In the genomic region with DNA sequence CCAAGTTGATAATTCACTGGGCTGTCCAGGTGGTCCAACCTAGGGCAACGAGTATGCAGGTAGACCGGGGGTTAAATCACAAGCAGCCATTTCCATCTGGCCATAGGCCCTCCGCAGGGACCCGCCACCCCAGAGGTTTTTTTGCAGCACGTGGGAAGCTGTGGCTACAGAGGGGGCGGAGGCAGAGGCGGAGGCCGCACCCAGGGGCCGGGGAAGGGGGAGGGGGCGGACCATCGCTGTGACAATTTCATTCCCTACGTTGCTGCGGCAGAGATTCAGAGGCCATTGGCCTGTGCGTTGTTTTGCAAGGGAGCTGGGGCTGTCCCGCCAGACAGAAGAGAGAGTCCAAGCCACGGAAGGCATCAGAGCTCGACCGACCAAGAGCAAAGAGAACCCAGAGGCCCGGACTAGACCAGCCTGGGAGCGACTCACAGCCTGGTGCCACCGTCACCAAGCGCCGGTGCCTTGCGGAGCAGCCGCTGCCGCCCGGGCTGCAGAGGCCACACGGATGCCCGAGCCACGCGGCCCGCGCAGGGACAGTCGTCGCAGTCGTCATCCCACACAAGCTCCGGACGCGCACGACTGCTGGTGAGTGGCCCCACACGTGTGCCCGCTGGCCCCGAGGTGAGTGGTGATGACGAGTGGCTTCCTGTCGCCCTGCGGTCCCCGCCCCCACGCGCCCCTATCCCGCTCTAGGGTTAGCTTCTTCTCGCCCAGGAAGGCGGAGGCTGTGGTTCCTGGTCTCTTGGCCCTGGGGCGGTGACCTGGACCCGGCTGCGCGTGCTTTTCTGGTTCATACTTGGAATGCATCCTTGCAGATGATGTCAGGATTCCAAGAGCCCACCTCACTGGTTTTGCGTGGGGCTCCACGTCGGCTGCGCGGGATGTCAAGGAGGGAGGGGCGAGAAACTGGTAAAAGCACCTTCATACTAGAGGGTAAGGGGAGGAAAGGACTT, we compare ENCODE assay signal across 8 mouse cellular contexts. TPM values are rescaled to one million over a fixed set of nuclear protein-coding genes. Genes with fewer than 3 reads are reported as not detected.
DNase-seq lines count a peak whose midpoint lies in the region; ATAC-seq and TF ChIP-seq lines count a peak whose summit lies in the region.

Stambpl1 (plus strand) TSS at position 222 of the 956 bp plus-strand sequence.

- H3K4me1 ChIP-seq in erythroblast, embryonic 14.5 days (ENCODE audit: control insufficient read depth): peaks cover 11% of the 10 kb centered on the region
- H3K4me1 ChIP-seq in embryonic facial prominence, embryonic 14.5 days (ENCODE audit: control insufficient read depth, insufficient read depth, low read length): peaks cover 21% of the 10 kb centered on the region
- H3K4me1 ChIP-seq in heart, embryonic 10.5 days: peaks cover 5% of the 10 kb centered on the region; the same call in 1 of the 2 replicates
- no peaks in the 10 kb centered on the region for H3K4me1 ChIP-seq in kidney, embryonic 14.5 days (ENCODE audit: control insufficient read depth, insufficient read depth, low read length)
- peaks cover 15% of the 10 kb centered on the region for H3K4me1 ChIP-seq in limb, embryonic 14.5 days (ENCODE audit: control insufficient read depth, insufficient read depth, low read length)
- H3K4me1 ChIP-seq in midbrain, embryonic 15.5 days: peaks cover 9% of the 10 kb centered on the region; the same call in 1 of the 2 replicates

- H3K9ac ChIP-seq in embryonic facial prominence, embryonic 14.5 days (ENCODE audit: low read depth, low read length): peak within 1 kb of the TSS; percentile 76
- peak within 1 kb of the TSS; percentile 64 for H3K9ac ChIP-seq in kidney, embryonic 14.5 days (ENCODE audit: low read depth, low read length)
- H3K9ac ChIP-seq in limb, embryonic 14.5 days (ENCODE audit: low read depth, low read length, severe bottlenecking): peak within 1 kb of the TSS; percentile 76
- H3K9ac ChIP-seq in midbrain, embryonic 15.5 days: peak within 1 kb of the TSS; percentile 79

- H3K9me3 ChIP-seq in erythroblast, embryonic 14.5 days (ENCODE audit: control insufficient read depth, low read length): no peaks in the 10 kb centered on the region
- no peaks in the 10 kb centered on the region for H3K9me3 ChIP-seq in embryonic facial prominence, embryonic 14.5 days (ENCODE audit: control insufficient read depth, low read length)
- H3K9me3 ChIP-seq in heart, embryonic 10.5 days: no peaks in the 10 kb centered on the region
- H3K9me3 ChIP-seq in kidney, embryonic 14.5 days (ENCODE audit: control insufficient read depth, low read length): no peaks in the 10 kb centered on the region
- no peaks in the 10 kb centered on the region for H3K9me3 ChIP-seq in limb, embryonic 14.5 days (ENCODE audit: control insufficient read depth, low read length)
- H3K9me3 ChIP-seq in midbrain, embryonic 15.5 days: no peaks in the 10 kb centered on the region

- TF ChIP-seq POLR2A in limb, embryonic 14.5 days (IDR thresholded peaks at IDR 0.05; ENCODE audit: borderline replicate concordance, extremely low read depth, insufficient read depth, insufficient read length): no peak

- 1% methylated on average over 51 of the region's 62 CpGs for WGBS in embryonic facial prominence, embryonic 14.5 days
- under 1% methylated on average over 62 of the region's 62 CpGs for WGBS in heart, embryonic 10.5 days
- WGBS in kidney, embryonic 14.5 days: under 1% methylated on average over 58 of the region's 62 CpGs
- WGBS in limb, embryonic 14.5 days: 2% methylated on average over 46 of the region's 62 CpGs
- under 1% methylated on average over 62 of the region's 62 CpGs for WGBS in midbrain, embryonic 15.5 days

- peak within 1 kb of the TSS; percentile 74 for H3K27ac ChIP-seq in embryonic facial prominence, embryonic 14.5 days (replicated peaks; ENCODE audit: low read depth, low read length)
- peak within 1 kb of the TSS; percentile 87 for H3K27ac ChIP-seq in heart, embryonic 10.5 days
- no peak within 1 kb of the TSS for H3K27ac ChIP-seq in kidney, embryonic 14.5 days (ENCODE audit: low read depth, low read length)
- H3K27ac ChIP-seq in limb, embryonic 14.5 days (replicated peaks; ENCODE audit: low read depth, low read length): peak within 1 kb of the TSS; percentile 30; the same call in 1 of the 2 replicates
- peak within 1 kb of the TSS; percentile 79 for H3K27ac ChIP-seq in midbrain, embryonic 15.5 days

- peak; percentile 72 for DNase-seq in embryonic facial prominence, embryonic 14.5 days (ENCODE audit: low spot score)
- peak; percentile 84 for DNase-seq in heart, embryonic 10.5 days (ENCODE audit: low spot score)
- DNase-seq in limb, embryonic 14.5 days (ENCODE audit: low spot score): peak; percentile 69
- peak; percentile 57 to 84 for DNase-seq in spleen, postnatal 10 days (ENCODE audit: low spot score in 2 of 2)

- peak within 1 kb of the TSS; percentile 64 for H3K4me3 ChIP-seq in erythroblast, embryonic 14.5 days (replicated peaks)
- peak within 1 kb of the TSS; percentile 73 for H3K4me3 ChIP-seq in embryonic facial prominence, embryonic 14.5 days (ENCODE audit: low read depth, low read length)
- peak within 1 kb of the TSS; percentile 82 for H3K4me3 ChIP-seq in heart, embryonic 10.5 days
- H3K4me3 ChIP-seq in kidney, embryonic 14.5 days (ENCODE audit: low read length): peak within 1 kb of the TSS; percentile 68
- H3K4me3 ChIP-seq in limb, embryonic 14.5 days (replicated peaks; ENCODE audit: low read length): peak within 1 kb of the TSS; percentile 72
- peak within 1 kb of the TSS; percentile 62 for H3K4me3 ChIP-seq in midbrain, embryonic 15.5 days

- H3K4me2 ChIP-seq in embryonic facial prominence, embryonic 14.5 days (ENCODE audit: low read depth, low read length): peak within 1 kb of the TSS; percentile 98
- peak within 1 kb of the TSS; percentile 97 for H3K4me2 ChIP-seq in kidney, embryonic 14.5 days (replicated peaks; ENCODE audit: low read depth, low read length)
- peak within 1 kb of the TSS; percentile 92 for H3K4me2 ChIP-seq in limb, embryonic 14.5 days (replicated peaks; ENCODE audit: low read depth, low read length, severe bottlenecking)
- peak within 1 kb of the TSS; percentile 90 for H3K4me2 ChIP-seq in midbrain, embryonic 15.5 days

- no peak for ATAC-seq in erythroblast, adult 5-6 weeks (replicated peaks; ENCODE audit: low FRiP score, poor library complexity, severe bottlenecking)
- peak; percentile 87 for ATAC-seq in embryonic facial prominence, embryonic 14.5 days (ENCODE audit: low read depth)
- peak; percentile 89 for ATAC-seq in kidney, embryonic 14.5 days (ENCODE audit: low FRiP score, low TSS enrichment)
- peak; percentile 72 for ATAC-seq in limb, embryonic 14.5 days (ENCODE audit: low FRiP score, low read depth)
- peak; percentile 88 for ATAC-seq in midbrain, embryonic 15.5 days (replicated peaks)

- H3K27me3 ChIP-seq in erythroblast, embryonic 14.5 days (ENCODE audit: control insufficient read depth): peaks cover 12% of the 10 kb centered on the region
- no peaks in the 10 kb centered on the region for H3K27me3 ChIP-seq in embryonic facial prominence, embryonic 14.5 days (replicated peaks; ENCODE audit: control insufficient read depth, insufficient read depth, low read length)
- peaks cover 4% of the 10 kb centered on the region; the same call in 1 of the 2 replicates for H3K27me3 ChIP-seq in heart, embryonic 10.5 days (ENCODE audit: insufficient read depth, poor library complexity, severe bottlenecking)
- no peaks in the 10 kb centered on the region for H3K27me3 ChIP-seq in kidney, embryonic 14.5 days (ENCODE audit: control insufficient read depth, insufficient read depth, low read length)
- no peaks in the 10 kb centered on the region for H3K27me3 ChIP-seq in limb, embryonic 14.5 days (ENCODE audit: control insufficient read depth, insufficient read depth, low read length)
- 0 out of 2 replicates have a peak, but pooled peaks cover 3% of the 10 kb centered on the region for H3K27me3 ChIP-seq in midbrain, embryonic 15.5 days (replicated peaks)

- H3K36me3 ChIP-seq in erythroblast, embryonic 14.5 days (ENCODE audit: control insufficient read depth): no peaks in the 10 kb centered on the region
- H3K36me3 ChIP-seq in embryonic facial prominence, embryonic 14.5 days (ENCODE audit: control insufficient read depth, insufficient read depth, low read length): no peaks in the 10 kb centered on the region
- H3K36me3 ChIP-seq in heart, embryonic 10.5 days: no peaks in the 10 kb centered on the region
- H3K36me3 ChIP-seq in kidney, embryonic 14.5 days (ENCODE audit: control insufficient read depth, insufficient read depth, low read length): no peaks in the 10 kb centered on the region
- H3K36me3 ChIP-seq in limb, embryonic 14.5 days (ENCODE audit: control insufficient read depth, insufficient read depth, low read length): no peaks in the 10 kb centered on the region
- H3K36me3 ChIP-seq in midbrain, embryonic 15.5 days (replicated peaks): no peaks in the 10 kb centered on the region

RNA-seq across cellular contexts. Expression of gene Stambpl1, which starts in this region (rescaled TPM):
- not detected in 2 replicates for polyA plus RNA-seq in erythroblast, embryonic 14.5 days (2012)
- 8.6 and 12.5 TPM in 2 replicates for total RNA-seq in erythroblast, adult 5-6 weeks (2015; ENCODE audit: low replicate concordance)
- total RNA-seq in erythroblast, adult 5-6 weeks (2017; ENCODE audit: low replicate concordance): 2.9 and 9.8 TPM in 2 replicates
- polyA plus RNA-seq in embryonic facial prominence, embryonic 14.5 days (2014; fragmentation: Nextera tagmentation; extraction: Ambion mirVana): 8.8 and 10.2 TPM in 2 replicates
- polyA plus RNA-seq in heart, embryonic 10.5 days (2016; fragmentation: Nextera tagmentation; extraction: Ambion mirVana): 3.9 and 6.3 TPM in 2 replicates
- 4.6 and 5.5 TPM in 2 replicates for polyA plus RNA-seq in kidney, embryonic 14.5 days (2014; fragmentation: Nextera tagmentation; extraction: Ambion mirVana)
- polyA plus RNA-seq in limb, embryonic 14.5 days (2012; rRNA removed): 8.6 and 9.0 TPM in 2 replicates
- polyA plus RNA-seq in limb, embryonic 14.5 days (2014; fragmentation: Nextera tagmentation; extraction: Ambion mirVana): 14.8 and 16.6 TPM in 2 replicates
- 16.0 and 16.5 TPM in 2 replicates for polyA plus RNA-seq in midbrain, embryonic 15.5 days (2015; fragmentation: Nextera tagmentation; extraction: Ambion mirVana)
